In genomic region chr6:29468851-29469250, GRCm38 (mm10) we compare ENCODE assay signal across 10 mouse cellular contexts. TPM values are rescaled to one million over a fixed set of nuclear protein-coding genes. Genes with fewer than 3 reads are reported as not detected.
DNase-seq lines count a peak whose midpoint lies in the region; ATAC-seq and TF ChIP-seq lines count a peak whose summit lies in the region.
"Had no signal": no experiment of that assay in that cellular context is flagged by ENCODE, and none has a peak within 500 bp of the region (broad histone marks: within the 10 kb centered on the region; RNA-seq: fewer than 3 reads in every experiment).

No protein-coding gene starts in this region.

- peak overlapping the region; percentile 61 for H3K4me2 ChIP-seq in forebrain, embryonic 15.5 days (replicated peaks)
- H3K4me2 ChIP-seq in neural tube, embryonic 12.5 days (replicated peaks), result peak overlapping the region; percentile 68

- peaks cover 13% of the 10 kb centered on the region for H3K36me3 ChIP-seq in forebrain, embryonic 15.5 days
- peaks cover 21% of the 10 kb centered on the region for H3K36me3 ChIP-seq in neural tube, embryonic 12.5 days

- intact Hi-C loops in left cerebral cortex, adult 2 months (cut with DNase I), result no loop called here
- intact Hi-C loops in left cerebral cortex, postnatal 10 days (cut with DNase I), result no loop called here

- H3K4me1 ChIP-seq in forebrain, embryonic 15.5 days, result peaks cover 15% of the 10 kb centered on the region
- peaks cover 17% of the 10 kb centered on the region for H3K4me1 ChIP-seq in neural tube, embryonic 12.5 days
- no peaks in the 10 kb centered on the region; the same call in 1 of the 2 replicates for H3K4me1 ChIP-seq in lung, adult 2 months (ENCODE audit: control insufficient read depth, insufficient read depth, low read length)

- ATAC-seq in forebrain, embryonic 15.5 days (replicated peaks), result no peak
- no peak for ATAC-seq in neural tube, embryonic 12.5 days (ENCODE audit: low FRiP score, low read depth)

- peak overlapping the region; percentile 92 for H3K4me3 ChIP-seq in left cerebral cortex, adult 2 months
- H3K4me3 ChIP-seq in forebrain, embryonic 15.5 days, result peak overlapping the region; percentile 57
- H3K4me3 ChIP-seq in neural tube, embryonic 12.5 days, result no peak overlapping the region; the same call in 1 of the 2 replicates
- no peak overlapping the region for H3K4me3 ChIP-seq in lung, adult 2 months (replicated peaks; ENCODE audit: extremely low read depth, low read depth, low read length)

- no peak for TF ChIP-seq POLR2A in lung, adult 2 months (IDR thresholded peaks at IDR 0.05; ENCODE audit: borderline replicate concordance, extremely low read depth, low read depth, low read length)

- 92% methylated on average over 3 of the region's 3 CpGs for WGBS in forebrain, embryonic 15.5 days
- 91% methylated on average over 3 of the region's 3 CpGs for WGBS in neural tube, embryonic 12.5 days
- 86% methylated on average over 3 of the region's 3 CpGs for WGBS in lung, adult 2 months

- no peaks in the 10 kb centered on the region for H3K9me3 ChIP-seq in forebrain, embryonic 15.5 days
- no peaks in the 10 kb centered on the region for H3K9me3 ChIP-seq in neural tube, embryonic 12.5 days

- no peak overlapping the region for H3K27ac ChIP-seq in left cerebral cortex, adult 2 months
- H3K27ac ChIP-seq in forebrain, embryonic 15.5 days (replicated peaks), result no peak overlapping the region
- no peak overlapping the region for H3K27ac ChIP-seq in neural tube, embryonic 12.5 days

- H3K9ac ChIP-seq in forebrain, embryonic 15.5 days (replicated peaks), result no peak overlapping the region
- H3K9ac ChIP-seq in neural tube, embryonic 12.5 days, result peak overlapping the region; percentile 70; the same call in 1 of the 2 replicates

- no peaks in the 10 kb centered on the region for H3K27me3 ChIP-seq in forebrain, embryonic 15.5 days
- no peaks in the 10 kb centered on the region for H3K27me3 ChIP-seq in neural tube, embryonic 12.5 days (replicated peaks)

- DNase-seq in left cerebral cortex, adult 2 months (ENCODE audit: extremely low spot score in 1 of 2, low spot score in 2 of 2), result no peak
- no peak for DNase-seq in left cerebral cortex, postnatal 10 days (ENCODE audit: extremely low spot score in 1 of 2, low spot score in 2 of 2)
- peak; percentile 43 for DNase-seq in kidney, postnatal 14 days
- DNase-seq in adrenal gland, adult (ENCODE audit: inconsistent age in 2 of 2, low spot score in 1 of 2), result no peak
- DNase-seq in lung, adult 2 months, result no peak
- no peak for DNase-seq in heart, adult 11 months
- DNase-seq: thymus, postnatal 36 days had no signal

- TF ChIP-seq CTCF in left cerebral cortex, adult 2 months (IDR thresholded peaks at IDR 0.05), result no peak
- TF ChIP-seq CTCF in lung, adult 2 months (IDR thresholded peaks at IDR 0.05; ENCODE audit: insufficient read depth, low read length), result no peak

RNA-seq across cellular contexts. Expression of gene Atp6v1f, which starts 1.3 kb away (rescaled TPM):
- total RNA-seq in left cerebral cortex, adult 2 months (2021), result 100 to 1,000 TPM; 242 to 247 TPM
- 100 to 1,000 TPM; 246 to 249 TPM for total RNA-seq in left cerebral cortex, postnatal 10 days (2021)
- polyA plus RNA-seq in forebrain, embryonic 15.5 days (2015; fragmentation: Nextera tagmentation; extraction: Ambion mirVana), result 327 TPM in 2 replicates
- 233 and 239 TPM in 2 replicates for polyA plus RNA-seq in neural tube, embryonic 12.5 days (2016; fragmentation: Nextera tagmentation; extraction: Ambion mirVana)
- polyA plus RNA-seq in lung, adult 2 months (2012; rRNA removed), result 256 and 275 TPM in 2 replicates

RNA-seq across cellular contexts. Expression of gene Atp6v1fnb, which starts 2.4 kb away (rescaled TPM):
- under 1 TPM; 0.54 to 0.72 TPM for total RNA-seq in left cerebral cortex, adult 2 months (2021)
- total RNA-seq in left cerebral cortex, postnatal 10 days (2021), result 1 to 10 TPM in 1 of 2 experiments, under 1 TPM in 1; 0.54 to 1.1 TPM
- polyA plus RNA-seq in forebrain, embryonic 15.5 days (2015; fragmentation: Nextera tagmentation; extraction: Ambion mirVana), result 0.29 TPM in 1 of 2 replicates, not detected in the other
- polyA plus RNA-seq in neural tube, embryonic 12.5 days (2016; fragmentation: Nextera tagmentation; extraction: Ambion mirVana), result 0.30 and 0.32 TPM in 2 replicates
- 0.20 TPM in 1 of 2 replicates, not detected in the other for polyA plus RNA-seq in lung, adult 2 months (2012; rRNA removed)

RNA-seq across cellular contexts. Expression of gene Flnc, which starts 35.8 kb away (rescaled TPM):
- 1 to 10 TPM; 1.2 to 1.7 TPM for total RNA-seq in left cerebral cortex, adult 2 months (2021)
- 1 to 10 TPM; 1.8 to 2.0 TPM for total RNA-seq in left cerebral cortex, postnatal 10 days (2021)
- 1.9 and 2.0 TPM in 2 replicates for polyA plus RNA-seq in forebrain, embryonic 15.5 days (2015; fragmentation: Nextera tagmentation; extraction: Ambion mirVana)
- polyA plus RNA-seq in neural tube, embryonic 12.5 days (2016; fragmentation: Nextera tagmentation; extraction: Ambion mirVana), result 10.1 and 11.1 TPM in 2 replicates
- polyA plus RNA-seq in lung, adult 2 months (2012; rRNA removed), result 4.9 and 11.2 TPM in 2 replicates
- total RNA-seq: megakaryocyte progenitor cell, adult 5-6 weeks had no signal

RNA-seq across cellular contexts. Expression of gene Kcp, which starts 38.9 kb away (rescaled TPM):
- total RNA-seq in left cerebral cortex, adult 2 months (2021), result 1 to 10 TPM; 1.1 to 2.2 TPM
- total RNA-seq in left cerebral cortex, postnatal 10 days (2021), result 1 to 10 TPM; 6.7 to 8.9 TPM
- 9.6 and 13.3 TPM in 2 replicates for polyA plus RNA-seq in forebrain, embryonic 15.5 days (2015; fragmentation: Nextera tagmentation; extraction: Ambion mirVana)
- 21.1 TPM in 2 replicates for polyA plus RNA-seq in neural tube, embryonic 12.5 days (2016; fragmentation: Nextera tagmentation; extraction: Ambion mirVana)
- polyA plus RNA-seq in lung, adult 2 months (2012; rRNA removed), result 8.8 and 12.3 TPM in 2 replicates

RNA-seq across cellular contexts. Expression of gene Irf5, which starts 57.6 kb away (rescaled TPM):
- total RNA-seq in left cerebral cortex, adult 2 months (2021), result 1 to 10 TPM; 4.0 to 4.4 TPM
- total RNA-seq in left cerebral cortex, postnatal 10 days (2021), result 1 to 10 TPM; 3.1 to 3.5 TPM
- polyA plus RNA-seq in forebrain, embryonic 15.5 days (2015; fragmentation: Nextera tagmentation; extraction: Ambion mirVana), result 1.3 and 1.4 TPM in 2 replicates
- polyA plus RNA-seq in neural tube, embryonic 12.5 days (2016; fragmentation: Nextera tagmentation; extraction: Ambion mirVana), result 2.4 and 3.5 TPM in 2 replicates
- polyA plus RNA-seq in lung, adult 2 months (2012; rRNA removed), result 35.2 and 36.6 TPM in 2 replicates

Comparison
In these comparisons a context has a peak if more than half of its experiments do, and no peak if none do; other contexts are left out.
1. H3K4me3 ChIP-seq: peak in left cerebral cortex, adult 2 months (single experiment) and forebrain, embryonic 15.5 days (single experiment); none in neural tube, embryonic 12.5 days (single experiment) and lung, adult 2 months (single experiment).